Comparison of ENCODE assay signal across 13 mouse cellular contexts in the genomic region with DNA sequence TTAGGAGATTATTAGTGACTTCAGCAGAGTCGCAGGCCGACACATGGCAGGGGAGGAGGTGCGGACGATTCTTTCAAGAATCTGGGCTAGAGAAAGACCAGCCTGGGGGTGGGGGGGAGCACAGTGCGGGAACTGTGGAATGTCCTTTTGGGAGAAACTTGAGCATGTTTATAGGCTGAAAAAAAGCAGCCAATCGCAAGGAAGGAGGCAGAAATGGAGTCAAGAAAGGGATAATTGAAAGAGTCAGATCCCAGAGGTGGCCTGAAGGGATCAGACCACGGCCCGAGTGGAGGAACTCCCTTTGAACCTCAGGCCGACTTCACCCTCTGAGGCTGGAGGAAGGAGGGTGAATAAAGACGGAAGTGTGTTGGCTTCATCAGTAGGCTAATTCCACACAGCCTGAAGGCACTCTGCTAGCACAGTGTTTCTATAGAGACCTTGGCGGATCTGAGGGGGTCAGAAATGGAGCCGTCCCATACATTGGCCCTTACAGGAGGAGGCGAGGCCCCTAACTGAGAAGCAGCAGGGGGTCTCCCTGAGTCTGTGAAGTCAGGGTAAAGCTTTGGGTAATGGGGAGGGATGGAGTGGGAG. TPM values are rescaled to one million over a fixed set of nuclear protein-coding genes. Genes with fewer than 3 reads are reported as not detected.
DNase-seq lines count a peak whose midpoint lies in the region; ATAC-seq lines count a peak whose summit lies in the region.
"Had no signal": no experiment of that assay in that cellular context is flagged by ENCODE, and none has a peak within 500 bp of the region (broad histone marks: within the 10 kb centered on the region; RNA-seq: fewer than 3 reads in every experiment).

No protein-coding gene starts in this region.

- 22% methylated on average over 13 of the region's 13 CpGs for WGBS in lung, embryonic 16.5 days
- WGBS in hindbrain, embryonic 13.5 days: 16% methylated on average over 13 of the region's 13 CpGs
- 10% methylated on average over 13 of the region's 13 CpGs for WGBS in midbrain, embryonic 15.5 days

- no peaks in the 10 kb centered on the region for H3K27me3 ChIP-seq in lung, embryonic 16.5 days (ENCODE audit: control insufficient read depth, insufficient read depth, low read depth, low read length)
- no peaks in the 10 kb centered on the region for H3K27me3 ChIP-seq in hindbrain, embryonic 13.5 days
- H3K27me3 ChIP-seq in midbrain, embryonic 15.5 days (replicated peaks): no peaks in the 10 kb centered on the region

- no peak overlapping the region for H3K4me2 ChIP-seq in lung, embryonic 16.5 days (ENCODE audit: low read depth, low read length)
- no peak overlapping the region for H3K4me2 ChIP-seq in hindbrain, embryonic 13.5 days
- no peak overlapping the region for H3K4me2 ChIP-seq in midbrain, embryonic 15.5 days

- DNase-seq in lung, postnatal 36 days: no peak
- peak; percentile 67 for DNase-seq in embryo, embryonic 11 days
- DNase-seq in cerebellum, adult 9-11 months: no peak
- no peak for DNase-seq in right cerebral cortex, adult 18-20 months
- DNase-seq in heart, adult 9 months (ENCODE audit: low spot score in 2 of 2): no peak
- DNase-seq: heart, adult 18-20 months; liver; lung, postnatal 4 days had no signal

- ATAC-seq in lung, embryonic 16.5 days (ENCODE audit: low read depth): no peak
- no peak for ATAC-seq in hindbrain, embryonic 13.5 days (ENCODE audit: low FRiP score)
- ATAC-seq in midbrain, embryonic 15.5 days (replicated peaks): no peak

- H3K9ac ChIP-seq in lung, embryonic 16.5 days (ENCODE audit: low read length): 0 out of 2 replicates have a peak overlapping the region, but pooled peaks have one; percentile 8
- no peak overlapping the region for H3K9ac ChIP-seq in hindbrain, embryonic 13.5 days
- H3K9ac ChIP-seq in midbrain, embryonic 15.5 days: no peak overlapping the region

- no peak overlapping the region for H3K4me3 ChIP-seq in lung, embryonic 16.5 days (ENCODE audit: low read length)
- H3K4me3 ChIP-seq in hindbrain, embryonic 13.5 days: no peak overlapping the region
- no peak overlapping the region for H3K4me3 ChIP-seq in midbrain, embryonic 15.5 days
- H3K4me3 ChIP-seq: erythroblast, embryonic 14.5 days; layer of hippocampus, adult 2 months had no signal

- H3K9me3 ChIP-seq in lung, embryonic 16.5 days (ENCODE audit: control insufficient read depth, low read length): peaks cover 3% of the 10 kb centered on the region
- H3K9me3 ChIP-seq in hindbrain, embryonic 13.5 days: no peaks in the 10 kb centered on the region
- no peaks in the 10 kb centered on the region for H3K9me3 ChIP-seq in midbrain, embryonic 15.5 days

- H3K4me1 ChIP-seq in lung, embryonic 16.5 days (replicated peaks; ENCODE audit: control insufficient read depth, insufficient read depth, low read length): peaks cover 6% of the 10 kb centered on the region
- peaks cover 35% of the 10 kb centered on the region for H3K4me1 ChIP-seq in hindbrain, embryonic 13.5 days (replicated peaks)
- peaks cover 25% of the 10 kb centered on the region for H3K4me1 ChIP-seq in midbrain, embryonic 15.5 days

- H3K36me3 ChIP-seq in lung, embryonic 16.5 days (ENCODE audit: control insufficient read depth, insufficient read depth, low read length): no peaks in the 10 kb centered on the region
- no peaks in the 10 kb centered on the region for H3K36me3 ChIP-seq in hindbrain, embryonic 13.5 days
- no peaks in the 10 kb centered on the region for H3K36me3 ChIP-seq in midbrain, embryonic 15.5 days (replicated peaks)

- H3K27ac ChIP-seq in lung, embryonic 16.5 days (ENCODE audit: low read length): no peak overlapping the region
- 0 out of 2 replicates have a peak overlapping the region, but pooled peaks have one; percentile 23 for H3K27ac ChIP-seq in hindbrain, embryonic 13.5 days
- H3K27ac ChIP-seq in midbrain, embryonic 15.5 days: peak overlapping the region; percentile 45
- H3K27ac ChIP-seq: layer of hippocampus, adult 2 months had no signal

RNA-seq across cellular contexts. Expression of gene Trim62, which starts 4.4 kb away (rescaled TPM):
- 3.7 and 3.9 TPM in 2 replicates for polyA plus RNA-seq in lung, embryonic 16.5 days (2015; fragmentation: Nextera tagmentation; extraction: Ambion mirVana)
- 19.2 and 20.0 TPM in 2 replicates for polyA plus RNA-seq in hindbrain, embryonic 13.5 days (2015; fragmentation: Nextera tagmentation; extraction: Ambion mirVana)
- polyA plus RNA-seq in midbrain, embryonic 15.5 days (2015; fragmentation: Nextera tagmentation; extraction: Ambion mirVana): 21.3 and 21.5 TPM in 2 replicates
- polyA plus RNA-seq: erythroblast, embryonic 14.5 days had no signal
